Mouse (Mus musculus) ovary, adult 18-20 months (tissue): ENCODE measurements around the gene 1700012A03Rik.

Source experiments
- DNase-seq: peaks from one replicate; pipeline ENCODE4 v3.0.0; 2022; ENCODE audit warnings: low spot score, mixed read lengths

The 1700012A03Rik gene

GRCm38 (mm10) chr6:32049951-32050345 lies at the start of gene 1700012A03Rik:
Gene 1700012A03Rik (plus strand): TSS chr6:32050246.
- no peak for DNase-seq

- DNase-seq = no peak
Observed at GRCm38 (mm10) chr6:32004228-32004627, 45.8 kb upstream of the 1700012A03Rik start.

GRCm38 (mm10) chr6:32005914-32006313 lies 44.1 kb upstream of the 1700012A03Rik start:
- DNase-seq = no peak

- DNase-seq = no peak
Observed at GRCm38 (mm10) chr6:32006382-32006781, 43.7 kb upstream of the 1700012A03Rik start.

- DNase-seq = no peak
Observed at GRCm38 (mm10) chr6:32007336-32007735, 42.7 kb upstream of the 1700012A03Rik start.

- DNase-seq = peak; percentile 32
Observed at GRCm38 (mm10) chr6:32016841-32017240, 33.2 kb upstream of the 1700012A03Rik start.

- no peak for DNase-seq
Observed at GRCm38 (mm10) chr6:32017406-32018104, 32.5 kb upstream of the 1700012A03Rik start.

GRCm38 (mm10) chr6:32018105-32018446 lies 32.0 kb upstream of the 1700012A03Rik start:
- peak; percentile 16 for DNase-seq

- no peak for DNase-seq
Observed at GRCm38 (mm10) chr6:32021853-32022536, 28.1 kb upstream of the 1700012A03Rik start.

GRCm38 (mm10) chr6:32022537-32022869 lies 27.5 kb upstream of the 1700012A03Rik start:
- DNase-seq = no peak

GRCm38 (mm10) chr6:32028228-32029009 lies 21.6 kb upstream of the 1700012A03Rik start:
- DNase-seq = no peak

- no peak for DNase-seq
Observed at GRCm38 (mm10) chr6:32034226-32034625, 15.8 kb upstream of the 1700012A03Rik start.

GRCm38 (mm10) chr6:32045344-32045743 lies 4.7 kb upstream of the 1700012A03Rik start:
- DNase-seq = no peak

GRCm38 (mm10) chr6:32049256-32049950 lies 643 bp upstream of the 1700012A03Rik start:
- DNase-seq = no peak

GRCm38 (mm10) chr6:32052135-32052915 lies 2.3 kb downstream of the 1700012A03Rik start:
- DNase-seq = no peak

GRCm38 (mm10) chr6:32056525-32056924 lies 6.5 kb downstream of the 1700012A03Rik start:
- no peak for DNase-seq

GRCm38 (mm10) chr6:32058571-32058970 lies 8.5 kb downstream of the 1700012A03Rik start:
- no peak for DNase-seq

- no peak for DNase-seq
Observed at GRCm38 (mm10) chr6:32060641-32061040, 10.6 kb downstream of the 1700012A03Rik start.

- DNase-seq = no peak
Observed at GRCm38 (mm10) chr6:32061266-32061665, 11.2 kb downstream of the 1700012A03Rik start.

GRCm38 (mm10) chr6:32065789-32066510 lies 15.9 kb downstream of the 1700012A03Rik start:
- DNase-seq = no peak

GRCm38 (mm10) chr6:32072161-32072560 lies 22.1 kb downstream of the 1700012A03Rik start:
- no peak for DNase-seq
